Mouse (Mus musculus) heart, embryonic 15.5 days (tissue): Measurements from ENCODE around the gene Casc4. TPM values are rescaled to one million over a fixed set of nuclear protein-coding genes. Genes with fewer than 3 reads are reported as not detected.
"Not testable (repeated sequence)": the region's sequence is repeated elsewhere in the genome, so short reads cannot be mapped to it uniquely, and the experiment has no call there.

ENCODE experiments used
- ATAC-seq: fragments of 200-750 bp; cut with Nextera tagmentation; replicated peaks from 2 replicates; pipeline ENCODE4 v1.8.0; 2017; ENCODE audit warnings: low read depth, moderate TSS enrichment; ENCODE audit not compliant: insufficient number of reproducible peaks, insufficient read depth, low FRiP score
- H3K27ac ChIP-seq: fragments of 300-500 bp; sonication (generic); 2 replicates; pipeline ENCODE4 v1.5.1; 2015; ENCODE audit warnings: mild to moderate bottlenecking, inconsistent platforms
- H3K27me3 ChIP-seq: fragments of 300-500 bp; sonication (generic); 2 replicates; pipeline ENCODE4 v1.6.1; 2015; ENCODE audit warnings: inconsistent platforms
- H3K36me3 ChIP-seq: fragments of 300-500 bp; sonication (generic); 2 replicates; pipeline ENCODE4 v1.6.1; 2015; ENCODE audit warnings: mild to moderate bottlenecking, inconsistent platforms
- H3K4me1 ChIP-seq: fragments of 300-500 bp; sonication (generic); replicated peaks from 2 replicates; pipeline ENCODE4 v1.6.1; 2015; ENCODE audit warnings: inconsistent platforms
- H3K4me2 ChIP-seq: fragments of 300-500 bp; sonication (generic); 2 replicates; pipeline ENCODE4 v1.6.1; 2015; ENCODE audit warnings: inconsistent platforms, mild to moderate bottlenecking, moderate library complexity
- H3K4me3 ChIP-seq: fragments of 300-500 bp; sonication (generic); 2 replicates; pipeline ENCODE4 v1.5.1; 2015; ENCODE audit warnings: mild to moderate bottlenecking, inconsistent platforms
- H3K9ac ChIP-seq: fragments of 300-500 bp; sonication (generic); 2 replicates; pipeline ENCODE4 v1.6.1; 2015; ENCODE audit warnings: mild to moderate bottlenecking, inconsistent platforms
- H3K9me3 ChIP-seq: fragments of 300-500 bp; sonication (generic); replicated peaks from 2 replicates; pipeline ENCODE4 v1.6.1; 2016; ENCODE audit warnings: inconsistent platforms
- WGBS: fragments of 180-500 bp; shearing (Covaris S2); methylation state at CpG from one replicate; pipeline ENCODE4 v1.1.7; 2015; ENCODE audit warnings: mixed read lengths; 5-methylcytosine and 5-hydroxymethylcytosine counted together
- polyA plus RNA-seq: library from polyadenylated mRNA; unstranded; fragments of >200 nt; fragmentation: Nextera tagmentation; extraction: Ambion mirVana; gene quantifications from 2 replicates; pipeline ENCODE4 v1.2.1, GENCODE M21; 2015

Casc4 gene
- polyA plus RNA-seq, 1 experiment from 2014 or later: 11.5 TPM

DNA sequence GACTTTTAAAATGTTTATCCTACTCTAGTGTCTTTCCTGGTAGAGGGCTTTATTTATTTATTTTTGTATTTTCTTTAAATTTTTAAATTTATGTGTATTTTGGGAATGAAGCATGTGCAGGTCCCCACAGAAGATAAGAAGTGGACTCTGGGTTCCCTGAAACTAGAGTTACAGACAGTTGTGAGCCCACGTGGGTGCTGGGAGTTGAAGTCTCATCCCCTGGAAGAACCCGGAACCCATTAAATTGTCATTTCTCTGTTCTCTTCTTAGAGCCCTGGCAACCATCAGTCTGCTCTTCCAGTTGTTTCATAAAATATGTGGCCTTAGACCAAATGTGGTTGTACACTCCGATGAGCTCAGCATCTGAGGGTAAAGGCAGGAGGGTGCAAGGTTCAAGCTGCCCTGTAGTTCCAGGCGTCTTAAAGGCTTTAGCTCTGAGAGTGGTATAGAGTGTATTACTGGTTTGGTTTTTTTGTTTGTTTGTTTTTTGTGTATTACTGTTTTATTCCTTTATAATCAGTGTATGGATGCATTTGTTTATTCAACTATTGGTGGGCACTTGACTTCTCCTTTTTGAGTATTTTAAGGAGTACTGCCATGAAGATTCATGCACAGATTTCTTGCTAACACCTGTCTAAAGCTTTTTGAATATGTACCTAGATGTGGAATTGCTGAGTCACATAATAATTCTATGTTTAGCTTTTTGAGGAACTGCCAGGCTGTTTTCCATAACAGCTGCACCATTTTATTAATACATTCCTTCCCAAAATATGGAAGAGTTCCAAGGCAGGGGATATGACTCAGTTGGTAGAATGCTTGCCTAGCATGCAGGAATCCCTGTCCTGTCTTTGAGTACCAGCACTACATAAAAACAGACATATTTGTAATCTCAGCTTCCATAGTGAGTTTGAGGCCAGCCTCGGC, 49.5 kb downstream of the Casc4 start:
- no peak overlapping the region for H3K27ac ChIP-seq
- H3K4me3 ChIP-seq: no peak overlapping the region
- H3K27me3 ChIP-seq: no peaks in the 10 kb centered on the region
- H3K9ac ChIP-seq: no peak overlapping the region
- no peaks in the 10 kb centered on the region for H3K9me3 ChIP-seq
- H3K36me3 ChIP-seq: peaks cover 4% of the 10 kb centered on the region; the same call in 1 of the 2 replicates
- H3K4me2 ChIP-seq: no peak overlapping the region
- 85% methylated on average over 5 of the region's 5 CpGs for WGBS
- no peaks in the 10 kb centered on the region for H3K4me1 ChIP-seq
- ATAC-seq: no peak

DNA sequence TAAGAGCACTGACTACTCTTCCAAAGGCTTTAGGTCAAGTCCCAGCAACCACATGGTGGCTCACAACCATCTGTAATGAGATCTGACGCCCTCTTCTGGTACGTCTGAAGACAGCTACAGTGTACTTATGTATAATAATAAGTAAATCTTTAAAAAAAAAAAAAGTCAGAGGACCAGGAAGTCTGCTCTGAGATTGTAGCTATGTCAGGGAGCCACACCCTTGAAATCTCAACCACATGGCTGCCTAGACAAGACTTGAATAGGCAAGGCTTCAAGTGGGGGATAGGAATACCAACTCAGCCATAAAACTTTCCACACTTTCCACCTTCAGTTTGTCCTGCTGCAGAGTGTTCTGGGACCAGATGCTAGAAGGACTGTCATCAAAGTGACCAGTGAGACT, 70.9 kb downstream of the Casc4 start:
- not testable (repeated sequence) for H3K36me3 ChIP-seq, H3K4me1 ChIP-seq, H3K9me3 ChIP-seq, H3K27ac ChIP-seq, ATAC-seq, H3K4me2 ChIP-seq, H3K27me3 ChIP-seq, H3K9ac ChIP-seq, H3K4me3 ChIP-seq
- 71% methylated on average over 2 of the region's 2 CpGs for WGBS

DNA sequence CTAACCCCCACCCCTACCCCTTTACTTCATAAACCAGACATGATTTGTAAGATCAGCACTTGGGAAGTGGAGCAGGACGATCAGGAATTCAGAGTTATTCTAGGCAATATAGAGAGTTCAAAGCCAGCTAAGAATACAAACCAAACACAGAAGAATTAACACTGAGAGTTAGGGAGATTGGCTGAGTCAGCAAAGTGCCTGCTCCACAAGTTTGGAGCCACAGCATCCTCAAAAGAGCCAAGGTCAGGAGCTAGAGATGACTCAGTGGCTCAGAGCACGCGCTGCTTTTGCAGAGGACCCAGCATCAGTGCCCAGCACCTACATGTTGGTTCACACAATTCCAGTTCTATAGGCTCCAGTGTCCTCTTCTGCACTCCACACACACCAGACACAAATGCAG, 76.6 kb downstream of the Casc4 start:
- H3K4me1 ChIP-seq: no peaks in the 10 kb centered on the region
- no peak for ATAC-seq
- no peaks in the 10 kb centered on the region for H3K9me3 ChIP-seq
- H3K36me3 ChIP-seq: no peaks in the 10 kb centered on the region
- WGBS: 73% methylated on average over 3 of the region's 3 CpGs
- no peak overlapping the region for H3K27ac ChIP-seq
- H3K9ac ChIP-seq: no peak overlapping the region
- no peak overlapping the region for H3K4me3 ChIP-seq
- no peaks in the 10 kb centered on the region for H3K27me3 ChIP-seq
- H3K4me2 ChIP-seq: no peak overlapping the region

DNA sequence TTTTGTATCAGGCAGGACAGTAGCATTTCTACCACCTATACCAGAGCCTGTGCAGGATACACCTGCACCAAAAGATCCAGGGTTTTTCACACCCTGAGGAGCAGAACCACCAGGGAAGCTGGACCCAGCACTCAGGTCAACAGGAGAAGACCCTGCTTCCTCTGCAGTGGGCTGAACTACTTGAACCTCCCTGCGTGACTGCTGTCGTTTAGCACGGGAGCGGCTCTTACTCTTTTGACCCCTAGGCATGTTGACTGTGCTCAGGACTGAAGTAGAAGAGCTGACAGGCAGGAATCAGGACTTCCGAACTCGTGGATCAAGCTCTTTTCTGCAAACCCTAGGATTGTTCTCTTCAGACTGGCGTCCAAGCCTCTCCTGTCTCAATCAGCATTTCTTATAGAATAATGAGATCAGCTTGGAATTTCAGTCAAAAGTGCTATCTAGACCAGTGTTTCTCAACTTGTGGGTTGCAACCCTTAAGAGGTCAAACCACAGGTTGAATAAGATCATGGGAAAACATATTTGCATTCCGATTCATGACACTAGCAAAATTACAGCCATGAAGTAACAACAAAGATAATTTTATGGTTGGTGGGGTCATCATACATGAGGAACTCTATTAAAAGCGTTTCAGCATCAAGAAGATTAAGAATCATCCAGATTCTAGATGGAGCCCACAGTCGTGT, 88.3 kb downstream of the Casc4 start:
- Histone ChIP-seq H3K4me2 (peak overlapping the region; percentile 75), H3K27me3 (no peaks in the 10 kb centered on the region), H3K4me3 (peak overlapping the region; percentile 72), H3K36me3 (no peaks in the 10 kb centered on the region), H3K9ac (peak overlapping the region; percentile 90), H3K27ac (peak overlapping the region; percentile 96), H3K4me1 (peaks cover 19% of the 10 kb centered on the region), H3K9me3 (no peaks in the 10 kb centered on the region)
- no peak for ATAC-seq
- 19% methylated on average over 10 of the region's 10 CpGs for WGBS

DNA sequence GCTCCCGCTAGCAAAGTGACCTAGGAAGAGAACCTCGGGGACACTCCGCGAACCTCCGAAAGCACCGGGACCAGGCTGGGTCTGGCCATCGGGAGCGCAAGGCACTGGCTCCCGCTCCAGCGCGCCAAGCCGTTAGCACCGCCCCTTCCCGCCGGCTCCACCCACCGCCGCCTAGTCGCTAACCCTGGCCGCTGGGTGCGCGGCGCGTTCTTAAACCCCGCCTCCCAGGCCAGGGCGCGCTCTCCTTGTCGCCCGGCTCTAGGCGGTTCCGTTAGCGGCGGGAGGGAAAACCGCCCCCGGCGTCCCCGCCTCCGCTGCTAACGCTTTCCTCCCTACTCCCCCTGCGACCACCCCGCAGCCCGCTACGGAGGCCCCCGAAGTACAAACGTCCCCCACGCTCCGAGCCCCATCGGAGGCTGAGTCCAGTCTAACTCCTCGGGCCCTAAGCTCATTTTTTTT, 89.0 kb downstream of the Casc4 start, which contains the start of the genes Ctdspl2 and Mageb3:
Ctdspl2 (plus strand) TSS at position 237 of the 459 bp plus-strand sequence.
Mageb3 (minus strand) TSS at position 328 of the 459 bp plus-strand sequence.
- Histone ChIP-seq H3K4me1 (peaks cover 19% of the 10 kb centered on the region), H3K4me3 (peak within 1 kb of the TSS; percentile 72), H3K4me2 (peak within 1 kb of the TSS; percentile 75), H3K27ac (peak within 1 kb of the TSS; percentile 96), H3K27me3 (no peaks in the 10 kb centered on the region), H3K9me3 (no peaks in the 10 kb centered on the region), H3K36me3 (no peaks in the 10 kb centered on the region), H3K9ac (peak within 1 kb of the TSS; percentile 90)
- under 1% methylated on average over 48 of the region's 48 CpGs for WGBS
- peak; percentile 98 for ATAC-seq

DNA sequence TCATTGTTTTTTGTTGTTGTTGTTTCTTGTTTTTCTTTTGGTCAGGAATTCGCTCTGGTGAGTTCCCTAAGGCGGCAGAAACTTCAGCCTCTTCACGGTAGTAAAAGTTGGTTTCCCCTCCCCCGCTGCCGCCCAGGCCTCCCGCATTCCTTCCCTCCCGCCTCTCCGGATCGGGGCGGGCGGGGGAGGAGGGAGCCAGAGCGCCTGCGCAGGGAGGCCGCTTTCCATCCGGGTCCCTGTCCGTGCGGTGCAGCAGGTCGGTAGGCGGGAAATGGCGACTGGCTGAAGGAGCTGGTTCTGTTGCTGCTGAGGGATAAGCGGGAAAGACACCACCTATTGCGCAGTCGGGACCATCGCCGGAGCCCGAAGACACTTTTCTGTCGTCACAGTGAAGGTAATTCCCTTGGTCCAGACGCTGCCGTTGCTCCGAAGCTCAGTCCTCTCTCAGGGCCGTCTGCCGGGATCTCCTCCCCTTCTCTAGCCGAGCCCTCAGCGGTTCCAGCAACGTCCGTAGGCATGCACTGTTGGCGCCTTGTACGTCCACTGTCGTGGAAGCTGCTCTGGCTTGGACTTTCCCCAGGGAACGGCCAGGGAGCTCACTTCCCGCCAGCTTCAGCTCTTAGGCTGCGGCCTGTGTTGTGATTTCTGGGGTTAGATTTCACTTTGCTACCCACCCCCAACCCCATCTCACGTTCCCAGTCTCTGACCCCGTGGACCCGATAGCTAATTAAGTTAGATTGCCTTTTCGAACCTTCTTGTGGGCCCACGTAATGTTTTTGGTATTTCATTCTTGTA, 89.7 kb downstream of the Casc4 start:
- Histone ChIP-seq H3K36me3 (no peaks in the 10 kb centered on the region), H3K9ac (peak overlapping the region; percentile 90), H3K4me2 (peak overlapping the region; percentile 75), H3K9me3 (no peaks in the 10 kb centered on the region), H3K4me1 (peaks cover 19% of the 10 kb centered on the region), H3K4me3 (peak overlapping the region; percentile 72), H3K27me3 (no peaks in the 10 kb centered on the region), H3K27ac (peak overlapping the region; percentile 96)
- under 1% methylated on average over 47 of the region's 47 CpGs for WGBS
- peak; percentile 94 for ATAC-seq

DNA sequence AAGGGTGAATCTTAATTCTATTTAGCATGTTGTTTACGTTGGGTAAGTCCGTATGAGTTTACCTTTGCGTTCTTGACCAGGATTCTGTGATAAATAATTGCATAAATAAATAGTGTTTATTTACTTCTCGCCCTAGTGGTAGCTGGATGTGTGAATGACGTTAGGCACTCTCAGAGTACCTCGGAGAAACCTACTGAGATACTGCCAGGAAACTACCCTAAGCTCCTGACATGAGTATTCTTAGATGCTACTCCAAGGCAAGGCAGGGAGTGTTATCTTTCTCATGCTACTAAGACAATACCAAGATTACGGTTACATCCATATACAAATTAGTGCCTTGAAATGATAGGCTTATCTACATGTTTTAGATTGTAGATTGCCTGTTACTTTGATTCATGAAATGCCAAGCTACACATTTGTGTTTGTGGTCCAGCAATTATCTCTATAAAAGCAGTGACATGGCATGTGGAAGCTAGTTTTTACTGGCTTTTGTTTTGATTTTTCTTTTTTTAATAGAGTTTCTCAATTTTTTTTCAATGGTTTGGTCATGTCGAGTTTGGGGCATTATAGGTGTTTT, 90.5 kb downstream of the Casc4 start:
- peak overlapping the region; percentile 72 for H3K4me3 ChIP-seq
- H3K4me2 ChIP-seq: peak overlapping the region; percentile 75
- no peaks in the 10 kb centered on the region for H3K9me3 ChIP-seq
- H3K27me3 ChIP-seq: no peaks in the 10 kb centered on the region
- H3K36me3 ChIP-seq: 0 out of 2 replicates have a peak, but pooled peaks cover 5% of the 10 kb centered on the region
- ATAC-seq: no peak
- 5% methylated on average over 8 of the region's 8 CpGs for WGBS
- peaks cover 19% of the 10 kb centered on the region for H3K4me1 ChIP-seq
- peak overlapping the region; percentile 96 for H3K27ac ChIP-seq
- H3K9ac ChIP-seq: peak overlapping the region; percentile 90

Other genes with a start within 250 kb of the Casc4 start
- 36.6 and 47.3 TPM in 2 replicates for gene Frmd5, start 59.9 kb upstream of the Casc4 start, polyA plus RNA-seq
- 32.2 and 34.0 TPM in 2 replicates for gene Ctdspl2, start 89.0 kb downstream of the Casc4 start, polyA plus RNA-seq
- 0.05 and 0.06 TPM in 2 replicates for gene Mageb3, start 89.1 kb downstream of the Casc4 start, polyA plus RNA-seq
- gene Eif3j1, start 161.6 kb downstream of the Casc4 start, polyA plus RNA-seq: 9.4 and 10.2 TPM in 2 replicates